Mouse (Mus musculus) hindbrain, embryonic 15.5 days (tissue): Measurements from ENCODE around the gene Plod1. TPM values are rescaled to one million over a fixed set of nuclear protein-coding genes. Genes with fewer than 3 reads are reported as not detected.
"Not testable (repeated sequence)": the region's sequence is repeated elsewhere in the genome, so short reads cannot be mapped to it uniquely, and the experiment has no call there.

Experiments
- ATAC-seq: fragments of 200-750 bp; cut with Nextera tagmentation; 2 replicates; pipeline ENCODE4 v1.8.0; 2017; ENCODE audit warnings: low read depth, moderate number of reproducible peaks, moderate TSS enrichment; ENCODE audit not compliant: low FRiP score
- H3K27ac ChIP-seq: fragments of 300-500 bp; sonication (generic); replicated peaks from 2 replicates; pipeline ENCODE4 v1.5.1; 2015; ENCODE audit warnings: mild to moderate bottlenecking, inconsistent platforms
- H3K27me3 ChIP-seq: fragments of 300-500 bp; sonication (generic); 2 replicates; pipeline ENCODE4 v1.6.1; 2015; ENCODE audit warnings: control low read depth, inconsistent platforms
- H3K36me3 ChIP-seq: fragments of 300-500 bp; sonication (generic); 2 replicates; pipeline ENCODE4 v1.6.1; 2015; ENCODE audit warnings: control low read depth, inconsistent platforms
- H3K4me1 ChIP-seq: fragments of 300-500 bp; sonication (generic); replicated peaks from 2 replicates; pipeline ENCODE4 v1.6.1; 2015; ENCODE audit warnings: control low read depth, inconsistent platforms
- H3K4me2 ChIP-seq: fragments of 300-500 bp; sonication (generic); 2 replicates; pipeline ENCODE4 v1.6.1; 2015; ENCODE audit warnings: moderate library complexity, mild to moderate bottlenecking, inconsistent platforms
- H3K4me3 ChIP-seq: fragments of 300-500 bp; sonication (generic); 2 replicates; pipeline ENCODE4 v1.5.1; 2015; ENCODE audit warnings: mild to moderate bottlenecking, inconsistent platforms
- H3K9ac ChIP-seq: fragments of 300-500 bp; sonication (generic); 2 replicates; pipeline ENCODE4 v1.6.1; 2015; ENCODE audit warnings: inconsistent platforms
- H3K9me3 ChIP-seq: fragments of 300-500 bp; sonication (generic); 2 replicates; pipeline ENCODE4 v1.6.1; 2016; ENCODE audit warnings: control low read depth, inconsistent platforms
- WGBS: fragments of 180-500 bp; shearing (Covaris S2); methylation state at CpG from one replicate; pipeline ENCODE4 v1.1.7; 2015; 5-methylcytosine and 5-hydroxymethylcytosine counted together
- polyA plus RNA-seq: library from polyadenylated mRNA; unstranded; fragments of >200 nt; fragmentation: Nextera tagmentation; extraction: Ambion mirVana; gene quantifications from 2 replicates; pipeline ENCODE4 v1.2.1, GENCODE M21; 2015

Gene Plod1
- polyA plus RNA-seq, 1 experiment from 2014 or later = 25.9 TPM

DNA sequence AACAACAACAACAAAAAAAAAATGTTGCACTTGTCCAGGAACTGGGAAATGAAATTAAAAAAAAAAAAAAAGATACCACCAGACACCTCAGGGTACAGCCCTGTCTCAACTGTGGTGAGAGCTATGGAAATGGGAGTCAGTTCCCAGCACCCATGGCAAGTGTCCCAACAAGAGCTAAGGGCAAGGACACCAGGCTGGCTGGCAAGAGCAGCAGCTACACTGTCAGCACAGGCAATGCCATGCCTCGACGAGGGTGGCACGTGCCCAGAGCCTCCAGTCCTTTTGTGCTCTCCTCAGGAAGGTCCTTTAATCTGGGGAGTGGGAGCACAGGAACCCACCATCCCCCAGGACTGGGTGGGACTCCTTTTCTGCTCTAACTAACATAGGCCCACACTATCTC lies 52.4 kb downstream of the Plod1 start:
- Histone ChIP-seq H3K27ac (no peak overlapping the region), H3K9me3 (no peaks in the 10 kb centered on the region), H3K27me3 (no peaks in the 10 kb centered on the region), H3K4me1 (no peaks in the 10 kb centered on the region), H3K4me2 (no peak overlapping the region), H3K9ac (no peak overlapping the region), H3K36me3 (peaks cover 94% of the 10 kb centered on the region), H3K4me3 (no peak overlapping the region)
- 98% methylated on average over 3 of the region's 3 CpGs for WGBS
- ATAC-seq = no peak

DNA sequence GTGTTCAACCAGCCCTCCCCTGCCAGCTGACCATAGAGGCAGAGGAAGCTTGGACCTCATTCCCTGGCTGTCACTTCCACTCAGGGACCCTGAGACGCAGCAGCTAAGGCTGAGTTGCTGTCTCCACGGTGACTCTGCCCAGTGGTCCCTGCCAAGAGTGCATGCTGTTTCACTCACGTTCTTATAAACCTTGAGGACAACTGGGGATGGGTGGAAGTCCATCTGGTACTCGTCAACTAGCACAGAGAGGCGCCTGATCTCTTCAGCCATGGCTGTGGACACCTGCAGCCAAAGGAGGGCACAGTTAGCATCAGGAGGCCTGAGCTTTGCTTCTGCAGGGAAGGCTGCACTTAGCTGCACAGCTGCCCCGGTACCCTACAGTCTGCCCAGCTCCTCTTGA lies 53.5 kb downstream of the Plod1 start:
- WGBS = 81% methylated on average over 6 of the region's 6 CpGs
- Histone ChIP-seq H3K9me3 (no peaks in the 10 kb centered on the region), H3K27ac (no peak overlapping the region), H3K36me3 (peaks cover 94% of the 10 kb centered on the region), H3K4me1 (no peaks in the 10 kb centered on the region), H3K4me3 (no peak overlapping the region), H3K4me2 (no peak overlapping the region), H3K9ac (no peak overlapping the region), H3K27me3 (no peaks in the 10 kb centered on the region)
- ATAC-seq = no peak

DNA sequence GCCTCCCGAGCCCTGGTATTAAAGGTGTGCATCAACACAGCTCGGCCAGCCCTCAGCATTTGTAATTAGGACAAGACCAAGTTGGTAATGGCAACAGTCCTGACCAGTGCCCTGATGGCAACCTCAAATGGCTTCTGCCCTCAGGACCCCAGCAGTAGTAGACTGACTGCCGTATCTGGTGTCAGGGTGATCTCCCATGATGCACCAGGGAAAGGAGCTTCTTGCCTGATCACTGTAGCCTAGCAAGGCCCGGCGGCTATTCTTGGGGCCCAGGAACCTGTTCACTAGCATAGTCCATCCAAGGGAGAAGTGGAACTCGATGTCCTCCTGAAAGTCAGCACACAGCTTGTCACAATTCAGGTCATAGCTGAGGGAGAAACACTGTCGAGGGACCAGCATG lies 54.8 kb downstream of the Plod1 start:
- H3K27ac ChIP-seq = no peak overlapping the region
- no peak for ATAC-seq
- no peak overlapping the region for H3K9ac ChIP-seq
- H3K36me3 ChIP-seq = peaks cover 85% of the 10 kb centered on the region
- H3K4me2 ChIP-seq = no peak overlapping the region
- no peaks in the 10 kb centered on the region for H3K27me3 ChIP-seq
- H3K4me3 ChIP-seq = no peak overlapping the region
- H3K4me1 ChIP-seq = no peaks in the 10 kb centered on the region
- 98% methylated on average over 7 of the region's 7 CpGs for WGBS
- no peaks in the 10 kb centered on the region for H3K9me3 ChIP-seq

DNA sequence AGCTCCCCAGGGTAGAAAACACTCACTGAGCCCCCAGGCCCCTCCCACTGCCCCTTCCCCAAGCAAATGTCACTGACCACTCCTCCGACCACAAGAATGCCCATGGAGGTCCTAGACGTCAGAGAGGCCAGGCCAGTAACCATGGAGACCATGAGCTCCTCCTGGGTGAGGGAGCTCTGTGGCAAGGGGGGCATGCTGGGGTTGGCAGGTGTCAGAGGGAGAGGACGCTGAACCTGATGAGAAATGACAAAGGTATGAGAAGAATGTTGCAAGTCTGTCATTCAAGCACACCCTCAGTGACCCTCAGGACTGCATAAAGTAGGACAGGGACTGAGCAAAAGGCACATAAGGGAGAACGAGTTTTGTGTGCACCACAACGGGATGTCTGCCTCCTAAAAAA lies 56.7 kb downstream of the Plod1 start:
- no peak for ATAC-seq
- Histone ChIP-seq H3K9me3 (no peaks in the 10 kb centered on the region), H3K27me3 (no peaks in the 10 kb centered on the region), H3K9ac (no peak overlapping the region), H3K4me1 (no peaks in the 10 kb centered on the region), H3K27ac (no peak overlapping the region), H3K4me3 (no peak overlapping the region), H3K36me3 (peaks cover 86% of the 10 kb centered on the region), H3K4me2 (no peak overlapping the region)
- WGBS = 61% methylated on average over 5 of the region's 5 CpGs

DNA sequence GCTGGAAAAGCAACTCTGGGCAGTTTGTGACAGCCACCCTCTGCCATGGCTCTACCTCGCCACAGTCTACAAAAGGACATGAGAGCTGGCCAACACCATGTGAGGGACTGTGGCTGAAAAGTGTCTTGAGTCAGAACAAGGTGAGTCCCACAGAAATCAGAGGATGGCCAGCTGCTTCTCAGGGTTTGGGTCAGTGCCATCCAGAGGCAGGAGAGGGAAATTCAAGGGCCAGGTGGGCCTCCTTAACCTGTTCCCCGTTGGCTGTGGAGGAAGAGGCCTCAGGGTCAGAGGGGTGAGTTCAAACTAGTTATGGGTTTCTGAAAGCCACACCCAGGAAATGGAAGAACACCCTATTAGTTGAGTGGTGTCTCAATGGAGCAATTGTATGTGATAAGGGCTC lies 57.1 kb downstream of the Plod1 start:
- H3K27me3 ChIP-seq = no peaks in the 10 kb centered on the region
- 72% methylated on average over 2 of the region's 2 CpGs for WGBS

DNA sequence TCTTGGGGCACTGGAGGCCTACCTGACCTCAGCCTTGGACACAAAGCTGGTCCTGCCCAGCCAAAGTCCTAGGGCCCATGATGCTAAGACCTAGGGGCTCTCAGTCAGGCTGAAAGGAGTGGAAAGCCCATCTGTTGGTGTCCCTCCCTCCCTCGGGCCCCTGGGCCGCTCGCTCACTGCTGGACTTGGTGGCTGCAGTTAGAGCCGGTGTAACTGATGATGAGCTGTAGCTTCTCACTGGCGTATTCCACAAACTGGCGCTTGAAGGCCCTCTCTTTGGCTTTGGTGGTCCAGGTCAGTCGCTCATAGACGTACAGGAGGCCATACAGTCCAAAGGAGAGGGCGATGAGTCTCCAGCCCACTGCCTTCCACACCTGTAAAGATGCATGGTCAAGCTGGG lies 58.0 kb downstream of the Plod1 start:
- H3K27ac ChIP-seq = no peak overlapping the region
- WGBS = 98% methylated on average over 9 of the region's 9 CpGs
- H3K4me2 ChIP-seq = no peak overlapping the region
- no peaks in the 10 kb centered on the region for H3K4me1 ChIP-seq
- ATAC-seq = no peak
- H3K9ac ChIP-seq = no peak overlapping the region
- H3K9me3 ChIP-seq = no peaks in the 10 kb centered on the region
- no peak overlapping the region for H3K4me3 ChIP-seq
- H3K27me3 ChIP-seq = no peaks in the 10 kb centered on the region
- peaks cover 88% of the 10 kb centered on the region for H3K36me3 ChIP-seq

More for the DNA sequence above, 57.1 kb downstream of the Plod1 start:
- peaks cover 86% of the 10 kb centered on the region for H3K36me3 ChIP-seq
- no peaks in the 10 kb centered on the region for H3K9me3 ChIP-seq
- no peak overlapping the region for H3K9ac ChIP-seq
- H3K4me1 ChIP-seq = no peaks in the 10 kb centered on the region
- ATAC-seq = no peak
- no peak overlapping the region for H3K4me3 ChIP-seq
- H3K4me2 ChIP-seq = no peak overlapping the region
- H3K27ac ChIP-seq = no peak overlapping the region

DNA sequence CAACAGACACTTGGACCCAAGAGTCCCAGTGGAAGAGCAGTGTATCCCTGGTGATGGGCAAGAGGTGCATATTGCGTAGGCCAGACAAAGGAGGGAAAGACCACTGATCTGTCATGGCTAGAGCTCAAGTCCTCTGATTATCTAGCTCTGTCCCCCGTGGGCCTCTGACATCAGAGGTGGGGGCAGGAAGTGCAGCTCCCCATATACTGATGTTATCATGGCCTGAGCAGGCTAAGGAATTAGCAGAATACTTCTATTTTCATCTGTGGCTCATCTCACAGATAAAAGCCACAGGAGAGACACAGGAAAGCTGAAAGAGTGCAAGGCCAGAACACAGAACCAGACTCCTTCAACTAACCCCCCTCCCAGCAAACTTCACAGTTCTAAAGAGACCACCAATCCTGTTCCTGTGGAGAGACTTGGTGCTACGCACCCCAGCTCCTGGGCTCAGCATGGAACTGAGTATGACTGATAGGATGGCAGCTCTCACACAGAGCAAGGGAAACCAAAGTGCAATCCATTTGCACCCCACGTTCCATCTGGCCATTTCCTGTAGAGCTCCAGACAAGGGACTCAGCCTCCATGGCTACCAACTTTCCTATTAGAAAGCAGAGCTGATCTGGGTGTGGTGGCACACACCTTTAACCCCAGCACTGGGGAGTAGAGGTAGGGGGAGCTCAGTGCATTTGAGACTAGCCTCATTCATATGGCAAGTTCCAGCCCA lies 60.6 kb downstream of the Plod1 start:
- no peaks in the 10 kb centered on the region for H3K4me1 ChIP-seq
- no peaks in the 10 kb centered on the region for H3K9me3 ChIP-seq
- no peak overlapping the region for H3K4me2 ChIP-seq
- no peaks in the 10 kb centered on the region for H3K27me3 ChIP-seq
- no peak overlapping the region for H3K4me3 ChIP-seq
- no peak overlapping the region for H3K9ac ChIP-seq
- no peak for ATAC-seq
- H3K27ac ChIP-seq = no peak overlapping the region
- H3K36me3 ChIP-seq = peaks cover 82% of the 10 kb centered on the region
- WGBS = 87% methylated on average over 4 of the region's 4 CpGs

DNA sequence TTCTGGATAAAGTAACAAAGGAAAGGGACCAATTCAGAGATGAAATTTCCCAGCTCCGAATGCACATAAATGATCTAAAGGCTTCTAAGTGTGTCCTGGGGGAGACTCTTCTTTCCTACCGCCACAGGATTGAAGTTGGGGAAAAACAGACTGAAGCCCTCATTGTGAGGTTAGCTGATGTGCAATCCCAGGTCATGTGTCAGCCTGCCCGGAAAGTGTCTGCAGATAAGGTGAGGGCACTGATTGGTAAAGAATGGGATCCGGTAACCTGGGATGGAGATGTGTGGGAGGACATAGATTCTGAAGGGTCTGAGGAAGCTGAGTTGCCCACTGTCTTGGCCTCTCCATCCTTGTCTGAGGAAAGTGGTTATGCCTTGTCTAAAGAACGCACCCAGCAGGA lies 67.3 kb downstream of the Plod1 start:
- WGBS = 16% methylated on average over 5 of the region's 5 CpGs
- Histone ChIP-seq H3K27ac (peak overlapping the region; percentile 52), H3K4me1 (peaks cover 27% of the 10 kb centered on the region), H3K4me3 (peak overlapping the region; percentile 94), H3K27me3 (no peaks in the 10 kb centered on the region), H3K9ac (peak overlapping the region; percentile 41), H3K4me2 (peak overlapping the region; percentile 85), H3K36me3 (peaks cover 33% of the 10 kb centered on the region), H3K9me3 (no peaks in the 10 kb centered on the region)
- ATAC-seq = no peak

DNA sequence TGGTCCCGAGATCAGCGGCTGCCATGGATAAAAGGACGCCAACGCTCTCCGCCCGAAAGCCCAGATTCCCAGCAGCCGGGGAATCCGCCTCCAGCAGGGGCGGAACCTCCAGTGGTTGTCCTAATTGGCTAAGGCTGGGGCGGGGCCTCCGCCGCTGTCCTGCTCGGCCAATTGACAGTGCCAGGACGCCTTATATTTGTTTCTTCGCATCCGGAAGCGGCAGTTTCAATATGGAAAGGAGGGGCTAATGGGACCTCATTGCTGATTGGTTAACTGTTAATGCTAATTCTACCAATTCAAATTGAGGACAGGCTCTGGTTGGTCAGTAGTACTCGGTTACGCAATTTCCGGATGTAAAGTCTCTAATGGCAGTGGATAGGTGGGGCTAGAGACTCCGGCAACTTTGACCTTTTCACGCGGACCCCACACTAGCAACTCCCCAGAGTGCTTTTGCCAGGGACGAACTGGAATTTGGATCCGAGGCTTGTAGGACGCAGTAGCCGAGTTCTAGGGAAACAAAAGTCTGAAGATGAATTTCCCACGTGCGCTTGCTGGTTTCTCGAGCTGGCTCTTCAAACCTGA lies 68.0 kb downstream of the Plod1 start, which contains the start of the genes Miip and Fv1:
TSS of gene Miip (minus strand) at position 367 of the 582 bp plus-strand sequence.
TSS of gene Fv1 (plus strand) at position 530 of the 582 bp plus-strand sequence.
- no peaks in the 10 kb centered on the region for H3K27me3 ChIP-seq
- peak; percentile 97 for ATAC-seq
- under 1% methylated on average over 30 of the region's 30 CpGs for WGBS
- peaks cover 27% of the 10 kb centered on the region for H3K4me1 ChIP-seq
- peak within 1 kb of the TSS; percentile 74 for H3K9ac ChIP-seq
- H3K27ac ChIP-seq = peak within 1 kb of the TSS; percentile 87
- no peaks in the 10 kb centered on the region for H3K9me3 ChIP-seq
- peak within 1 kb of the TSS; percentile 85 for H3K4me2 ChIP-seq
- peaks cover 26% of the 10 kb centered on the region for H3K36me3 ChIP-seq
- peak within 1 kb of the TSS; percentile 94 for H3K4me3 ChIP-seq

DNA sequence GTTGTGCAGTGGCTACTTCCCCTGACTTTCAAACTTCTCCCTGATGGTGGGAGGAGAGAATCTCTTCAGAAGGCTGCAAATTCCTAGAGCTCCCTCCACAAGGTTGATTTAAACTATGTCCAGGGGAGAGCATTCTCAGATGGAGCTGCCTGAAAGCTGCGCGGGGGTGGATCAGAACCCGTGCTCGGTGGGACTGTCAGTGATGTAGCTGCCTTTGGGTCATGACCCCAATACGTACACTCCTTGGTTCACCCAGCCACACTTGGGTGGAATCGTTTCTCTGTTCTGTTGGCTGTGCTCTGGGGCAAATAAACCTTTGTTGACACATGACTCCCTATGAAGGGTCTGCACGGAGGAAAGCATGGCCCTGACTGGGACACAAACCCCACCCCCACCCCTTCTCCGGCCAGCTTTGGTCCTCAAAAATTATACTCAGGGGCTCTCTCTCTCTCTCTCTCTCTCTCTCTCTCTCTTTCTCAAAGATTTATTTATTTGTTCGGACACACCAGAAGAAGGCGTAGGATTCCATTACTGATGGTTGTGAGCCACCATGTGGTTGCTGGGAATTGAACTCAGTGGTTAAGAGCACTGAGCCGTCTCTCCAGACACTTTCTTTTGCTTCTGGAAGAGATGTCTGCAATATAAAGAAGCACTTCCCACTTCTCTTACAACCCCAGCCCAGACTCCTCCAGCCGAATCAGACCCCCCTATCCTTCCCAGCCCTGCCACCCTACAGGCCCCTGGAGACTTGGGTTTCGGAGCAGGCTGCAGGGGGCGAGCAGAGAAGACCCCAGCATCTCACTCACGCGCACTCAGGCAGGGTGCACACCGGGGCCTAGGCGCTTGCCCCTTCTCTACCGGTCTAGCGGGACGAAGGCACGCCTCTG lies 68.8 kb downstream of the Plod1 start:
- 6% methylated on average over 22 of the region's 22 CpGs for WGBS
- Histone ChIP-seq H3K4me1 (peaks cover 27% of the 10 kb centered on the region), H3K36me3 (peaks cover 25% of the 10 kb centered on the region), H3K4me2 (peak overlapping the region; percentile 85), H3K27me3 (no peaks in the 10 kb centered on the region), H3K4me3 (peak overlapping the region; percentile 94), H3K9me3 (no peaks in the 10 kb centered on the region), H3K27ac (peak overlapping the region; percentile 87), H3K9ac (peak overlapping the region; percentile 74)
- peak; percentile 4; the same call in 1 of the 2 replicates for ATAC-seq

DNA sequence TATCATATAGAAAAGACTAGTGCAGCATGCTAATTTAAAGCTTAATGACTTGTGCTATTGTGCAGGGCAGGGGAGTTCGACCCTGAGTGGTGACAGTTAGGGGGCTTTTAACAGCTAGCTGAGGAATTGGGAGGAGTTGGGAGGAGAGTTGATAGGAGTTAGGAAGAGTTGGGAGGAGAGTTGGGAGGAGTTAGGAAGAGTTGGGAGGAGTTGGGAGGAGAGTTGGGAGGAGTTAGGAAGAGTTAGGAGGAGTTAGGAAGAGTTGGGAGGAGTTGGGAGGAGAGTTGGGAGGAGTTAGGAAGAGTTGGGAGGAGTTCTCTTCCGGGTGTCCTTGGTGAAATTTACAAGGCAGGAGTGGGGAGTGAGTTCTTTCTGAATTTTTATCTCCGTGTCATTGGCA lies 69.8 kb downstream of the Plod1 start:
- Histone ChIP-seq H3K4me2 (0 out of 2 replicates have a peak overlapping the region, but pooled peaks have one; percentile 85), H3K4me1 (peaks cover 27% of the 10 kb centered on the region), H3K36me3 (peaks cover 25% of the 10 kb centered on the region)
- ATAC-seq, H3K9ac ChIP-seq, H3K9me3 ChIP-seq, H3K27me3 ChIP-seq, H3K4me3 ChIP-seq, H3K27ac ChIP-seq: not testable (repeated sequence)
- WGBS = 55% methylated on average over 3 of the region's 3 CpGs

DNA sequence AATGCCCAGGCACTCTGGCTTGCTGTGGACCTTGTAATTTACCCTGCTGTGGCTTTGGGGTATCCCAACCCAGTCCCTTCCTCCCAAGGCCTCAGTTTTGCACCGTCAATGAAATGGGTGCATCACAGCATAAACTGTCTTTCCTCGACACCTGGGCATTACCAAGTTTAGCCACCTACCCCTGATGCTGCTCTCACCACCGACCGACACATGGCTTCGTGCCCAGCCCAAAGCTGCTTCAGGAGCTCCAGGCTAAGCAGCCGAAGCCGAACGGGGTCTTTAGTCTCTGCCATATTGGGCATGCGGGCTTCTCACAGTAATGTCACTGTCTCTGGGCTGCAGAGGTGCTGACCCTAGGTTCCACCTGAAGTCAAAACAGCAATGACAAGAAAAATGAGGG lies 70.5 kb downstream of the Plod1 start:
- Histone ChIP-seq H3K4me2 (no peak overlapping the region), H3K36me3 (peaks cover 29% of the 10 kb centered on the region), H3K4me3 (no peak overlapping the region), H3K27me3 (no peaks in the 10 kb centered on the region), H3K27ac (no peak overlapping the region), H3K9me3 (no peaks in the 10 kb centered on the region), H3K9ac (no peak overlapping the region), H3K4me1 (peaks cover 27% of the 10 kb centered on the region)
- ATAC-seq = no peak
- WGBS = 97% methylated on average over 9 of the region's 9 CpGs
